Mouse (Mus musculus): Measurements from ENCODE around the gene Cxcr5. TPM values are rescaled to one million over a fixed set of nuclear protein-coding genes. Genes with fewer than 3 reads are reported as not detected.

Gene Cxcr5
- total RNA-seq, 2 experiments from 2014 or later, result 0.23 TPM; not detected in 1

DNA sequence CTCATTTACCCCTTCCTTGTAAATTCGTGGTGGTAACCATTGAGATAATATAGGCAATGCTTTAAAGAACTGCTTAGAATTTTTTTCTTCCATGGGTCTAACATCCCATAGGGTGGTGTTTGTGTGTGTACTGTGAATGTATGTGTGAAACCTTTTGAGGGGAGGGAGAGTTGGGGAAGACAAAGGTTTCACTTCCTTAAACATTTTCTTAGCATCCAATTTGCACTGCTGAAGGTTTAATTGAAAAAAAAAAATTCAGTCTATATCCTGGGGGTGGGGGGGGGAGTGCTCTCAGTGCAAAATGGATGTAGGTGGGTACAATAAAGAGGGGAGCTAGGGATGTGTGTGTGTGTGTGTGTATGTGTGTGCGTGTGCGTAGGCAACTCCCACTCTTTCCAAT lies 79.6 kb downstream of the Cxcr5 start:
- no peak for DNase-seq (ENCODE audit: low spot score in 2 of 2)

DNA sequence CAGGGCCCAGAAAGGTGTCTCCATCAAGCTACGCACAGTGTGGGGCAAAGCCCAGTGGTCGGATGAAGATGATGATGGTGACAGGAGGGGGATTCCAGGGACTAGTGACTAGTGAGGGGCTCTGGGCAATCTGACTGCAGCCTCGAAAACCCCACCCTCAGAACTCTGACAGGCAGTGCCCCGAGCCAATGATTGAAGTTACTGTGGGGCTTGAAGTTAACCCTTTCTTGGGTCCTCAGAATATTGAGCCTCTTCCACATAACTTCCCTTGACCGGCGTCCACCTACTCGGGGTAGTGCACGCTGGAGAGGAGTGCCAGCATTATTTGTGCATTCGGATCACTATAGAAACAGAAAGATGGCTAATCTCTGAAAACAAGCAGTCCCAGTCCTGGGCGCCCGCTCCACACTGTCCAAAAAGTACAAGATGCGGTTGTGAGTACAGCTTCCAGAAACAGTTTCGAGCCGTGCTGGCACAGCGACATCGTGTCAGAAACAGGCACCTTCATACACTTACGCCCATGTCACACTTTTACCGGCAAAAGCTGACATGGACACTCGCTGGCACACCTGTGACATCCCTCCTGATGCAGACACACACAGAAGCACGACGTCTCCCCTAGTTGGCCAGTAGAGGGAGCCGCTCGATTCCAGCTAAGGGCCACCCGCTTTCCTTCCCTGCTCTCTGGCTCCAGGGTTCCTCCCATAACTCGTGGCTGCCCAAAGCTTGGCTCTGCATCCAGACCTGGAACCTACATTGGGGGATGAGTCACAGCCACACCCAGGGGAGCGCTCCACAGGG lies 81.8 kb downstream of the Cxcr5 start:
- DNase-seq (ENCODE audit: low spot score in 2 of 2), result peak in 1 of 2 experiments; percentile 78

DNA sequence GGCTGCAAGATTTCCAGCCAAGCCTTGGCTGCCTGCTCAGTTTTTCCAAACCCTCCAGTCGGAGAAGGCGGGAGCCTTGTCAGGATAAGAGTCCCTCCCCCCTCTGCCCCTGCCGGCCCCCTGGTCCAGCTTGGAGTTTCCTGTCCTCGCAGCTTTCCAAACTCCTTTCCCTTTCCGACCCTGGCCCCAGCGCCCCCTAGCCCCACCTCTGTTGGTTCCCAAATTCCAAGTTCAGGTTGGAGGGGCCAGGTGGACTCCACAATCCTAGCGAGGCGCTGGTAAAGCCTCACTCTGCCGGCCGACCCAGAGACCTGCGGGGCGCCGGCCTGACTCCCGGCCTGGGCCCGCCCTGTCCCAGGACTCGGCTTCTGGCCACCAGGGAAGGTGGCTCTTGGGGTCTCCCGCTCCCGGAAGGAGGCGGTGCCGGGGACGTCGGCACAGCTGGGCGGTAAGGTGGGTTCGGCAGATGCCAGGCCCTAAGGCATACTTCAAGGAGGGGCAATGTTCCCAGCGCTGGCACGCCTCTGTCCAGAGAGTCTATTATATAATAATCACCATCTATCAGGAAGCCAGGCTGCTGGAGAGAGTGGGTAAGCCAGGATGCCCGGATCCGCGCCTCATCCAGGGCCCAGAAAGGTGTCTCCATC lies 82.6 kb downstream of the Cxcr5 start:
- peak in 1 of 2 experiments; percentile 72 for DNase-seq (ENCODE audit: low spot score in 2 of 2)

DNA sequence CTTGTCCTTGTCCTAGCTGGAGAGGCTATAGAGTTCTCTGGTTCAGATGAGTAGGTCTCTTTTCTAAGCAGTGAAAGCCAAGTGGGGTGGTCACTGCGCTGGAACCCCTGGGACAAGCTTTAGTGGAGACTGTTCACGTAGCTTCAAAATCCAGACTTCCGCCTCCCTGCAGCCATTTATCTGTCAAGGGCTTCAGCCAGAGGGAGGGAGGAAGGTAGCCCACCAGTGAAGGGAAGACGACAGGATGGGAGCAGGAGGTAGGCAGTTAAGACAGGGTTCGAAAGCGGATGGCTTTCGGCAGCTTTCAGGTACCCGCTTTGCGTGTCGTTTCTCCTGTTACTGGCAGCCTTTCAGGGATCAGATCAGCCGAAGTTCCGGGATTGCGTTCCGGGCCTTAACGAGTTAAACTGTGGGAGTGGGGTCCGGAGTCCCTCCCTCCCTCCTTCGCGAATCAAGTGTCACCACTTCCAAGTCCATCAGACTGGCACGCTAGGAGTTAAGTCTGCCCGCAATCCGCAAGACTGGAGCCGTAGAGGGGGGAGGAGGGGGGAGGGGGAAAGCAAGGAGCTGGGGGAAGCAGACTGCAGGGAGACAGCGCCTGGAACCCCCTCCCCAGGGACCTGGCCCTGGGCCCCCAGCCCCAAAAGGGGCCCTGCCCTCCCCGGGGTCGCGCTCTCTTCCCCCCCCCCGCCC lies 83.3 kb downstream of the Cxcr5 start:
- DNase-seq (ENCODE audit: low spot score in 2 of 2), result peak in 1 of 2 experiments; percentile 33

GRCm38 (mm10) chr9:44477339-44478228 lies 84.1 kb downstream of the Cxcr5 start:
- DNase-seq (ENCODE audit: low spot score in 2 of 2), result no peak

DNA sequence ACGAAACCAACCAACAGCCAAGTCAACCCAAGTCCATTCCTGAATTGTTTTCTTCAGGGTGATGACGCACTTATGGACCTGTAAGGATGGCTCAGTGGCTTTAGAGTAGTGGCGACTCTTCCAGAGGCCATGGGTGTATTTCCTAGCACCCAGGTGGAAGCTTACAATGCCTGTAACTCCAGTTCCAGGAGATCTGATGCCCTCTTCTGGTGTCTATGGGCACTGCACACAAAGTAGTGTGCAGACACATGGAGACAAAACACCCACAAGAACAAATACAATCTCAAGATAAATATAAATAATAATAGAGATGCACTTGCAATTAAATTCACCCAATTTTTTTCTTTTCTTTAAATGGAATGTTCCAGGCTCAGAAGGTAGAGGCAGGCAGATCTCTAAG lies 85.7 kb downstream of the Cxcr5 start:
- DNase-seq (ENCODE audit: low spot score in 2 of 2), result no peak

DNA sequence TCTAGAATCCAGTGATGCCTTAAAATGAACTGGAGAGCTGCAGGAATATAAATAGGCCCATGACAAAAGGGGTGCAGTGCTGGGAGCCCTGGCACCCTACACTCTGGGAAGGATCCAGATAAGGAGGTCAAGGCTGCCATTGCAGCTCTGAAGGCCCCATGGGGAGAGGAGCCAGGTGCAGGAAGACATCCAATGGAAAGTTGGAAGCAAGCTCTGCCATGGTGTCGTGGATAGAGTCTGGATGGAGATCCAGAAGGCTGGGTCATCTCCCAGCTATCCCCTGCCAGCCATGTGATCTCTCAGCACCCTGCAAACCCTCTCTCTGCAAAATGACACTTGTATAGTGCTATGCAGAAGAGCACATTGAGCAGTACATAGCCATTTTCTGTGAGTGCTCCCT lies 87.3 kb downstream of the Cxcr5 start:
- no peak for DNase-seq (ENCODE audit: low spot score in 2 of 2)

- no peak for DNase-seq (ENCODE audit: low spot score in 2 of 2)
Observed at GRCm38 (mm10) chr9:44473184-44473583, 88.5 kb downstream of the Cxcr5 start.

DNA sequence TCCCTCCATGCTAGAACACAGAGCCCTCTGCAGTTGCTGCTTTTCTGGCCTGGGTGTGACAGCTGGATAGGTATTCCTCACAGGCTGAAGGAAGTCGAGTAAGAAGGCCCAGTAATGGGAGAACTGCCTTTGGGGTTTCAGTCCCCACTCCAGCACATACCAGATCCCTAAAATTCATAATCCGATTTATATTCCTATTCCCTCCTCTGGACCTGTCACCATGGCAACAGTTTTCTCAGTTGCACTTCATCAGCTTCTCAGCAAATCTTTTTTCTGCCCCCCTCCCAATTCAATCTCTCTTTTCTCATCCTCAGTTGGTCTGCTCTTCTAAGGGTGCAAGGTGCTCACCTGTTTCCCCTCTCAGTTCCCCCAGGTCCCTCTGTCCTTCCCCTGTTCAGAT lies 92.9 kb downstream of the Cxcr5 start:
- DNase-seq (ENCODE audit: low spot score in 2 of 2), result no peak

- no peak for DNase-seq (ENCODE audit: low spot score in 2 of 2)
Observed at GRCm38 (mm10) chr9:44468224-44468623, 93.5 kb downstream of the Cxcr5 start.

- DNase-seq (ENCODE audit: low spot score in 2 of 2), result no peak
Observed at GRCm38 (mm10) chr9:44461950-44462349, 99.7 kb downstream of the Cxcr5 start.

Other genes with a start within 250 kb of the Cxcr5 start
- gene C2cd2l, start 241.6 kb downstream of the Cxcr5 start, total RNA-seq (2021), result 10 to 100 TPM; 28.9 to 31.8 TPM
- gene Dpagt1, start 235.9 kb downstream of the Cxcr5 start, total RNA-seq (2021), result 10 to 100 TPM; 32.3 to 36.2 TPM
- 100 to 1,000 TPM; 146 to 165 TPM for gene H2afx, start 227.2 kb downstream of the Cxcr5 start, total RNA-seq (2021)
- 100 to 1,000 TPM; 118 to 136 TPM for gene Hmbs, start 217.6 kb downstream of the Cxcr5 start, total RNA-seq (2021)
- gene Vps11, start 200.2 kb downstream of the Cxcr5 start, total RNA-seq (2021), result 10 to 100 TPM; 65.2 to 73.1 TPM
- 100 to 1,000 TPM; 125 to 126 TPM for gene Hyou1, start 182.4 kb downstream of the Cxcr5 start, total RNA-seq (2021)
- gene Slc37a4, start 165.0 kb downstream of the Cxcr5 start, total RNA-seq (2021), result 10 to 100 TPM; 36.0 to 37.4 TPM
- gene Rps25, start 154.7 kb downstream of the Cxcr5 start, total RNA-seq (2021), result 1,000 to 10,000 TPM; 1,559 to 1,677 TPM
- gene Trappc4, start 154.3 kb downstream of the Cxcr5 start, total RNA-seq (2021), result 10 to 100 TPM; 70.5 to 75.0 TPM
- 10 to 100 TPM; 31.9 to 35.4 TPM for gene Ccdc84, start 143.3 kb downstream of the Cxcr5 start, total RNA-seq (2021)
- not detected for gene Foxr1, start 120.7 kb downstream of the Cxcr5 start, total RNA-seq (2021)
- gene Upk2, start 106.9 kb downstream of the Cxcr5 start, total RNA-seq (2021), result not detected
- 10 to 100 TPM; 86.4 to 97.9 TPM for gene Bcl9l, start 79.1 kb downstream of the Cxcr5 start, total RNA-seq (2021)
- 100 to 1,000 TPM; 146 to 157 TPM for gene Ddx6, start 43.0 kb upstream of the Cxcr5 start, total RNA-seq (2021)
- gene Treh, start 111.4 kb upstream of the Cxcr5 start, total RNA-seq (2021), result not detected
- 10 to 100 TPM; 58.5 to 76.1 TPM for gene Phldb1, start 173.3 kb upstream of the Cxcr5 start, total RNA-seq (2021)
- gene Arcn1, start 206.0 kb upstream of the Cxcr5 start, total RNA-seq (2021), result 100 to 1,000 TPM; 157 to 158 TPM
- gene Ift46, start 206.0 kb upstream of the Cxcr5 start, total RNA-seq (2021), result 100 to 1,000 TPM; 122 to 127 TPM
- 1 to 10 TPM; 8.6 to 9.5 TPM for gene Tmem25, start 237.4 kb upstream of the Cxcr5 start, total RNA-seq (2021)
- 10 to 100 TPM; 26.5 to 40.4 TPM for gene Ttc36, start 241.2 kb upstream of the Cxcr5 start, total RNA-seq (2021)